Mouse (Mus musculus): ENCODE results near the gene Mthfsl. TPM values are rescaled to one million over a fixed set of nuclear protein-coding genes. Genes with fewer than 3 reads are reported as not detected.
"Not testable (repeated sequence)": the region's sequence is repeated elsewhere in the genome, so short reads cannot be mapped to it uniquely, and the experiment has no call there.

Mthfsl gene
- polyA plus RNA-seq (2015; fragmentation: Nextera tagmentation; extraction: Ambion mirVana): 42.8 and 46.0 TPM in 2 replicates

- not testable (repeated sequence) for H3K4me1 ChIP-seq (replicated peaks); H3K9me3 ChIP-seq; H3K36me3 ChIP-seq; H3K27me3 ChIP-seq
- Histone ChIP-seq H3K4me3 (replicated peaks) (peak within 1 kb of the TSS; percentile 34), H3K4me2 (replicated peaks) (peak within 1 kb of the TSS; percentile 46), H3K27ac (peak within 1 kb of the TSS; percentile 84), H3K9ac (replicated peaks) (peak within 1 kb of the TSS; percentile 51; the same call in 1 of the 2 replicates)
- peak; percentile 65 for ATAC-seq
- whole genome bisulfite sequencing: 24% methylated on average over 11 of the region's 12 CpGs
These were observed at the start of gene Mthfsl for GRCm38 (mm10) chr9:88719989-88720537. TSS of gene Mthfsl (minus strand) at chr9:88720296.

- H3K9ac ChIP-seq (replicated peaks); H3K9me3 ChIP-seq; H3K4me1 ChIP-seq (replicated peaks); H3K27ac ChIP-seq; H3K36me3 ChIP-seq; ATAC-seq; H3K4me3 ChIP-seq (replicated peaks); H3K4me2 ChIP-seq (replicated peaks); H3K27me3 ChIP-seq: not testable (repeated sequence)
- 80% methylated on average over 5 of the region's 5 CpGs for WGBS
These were observed 49.4 kb upstream of the Mthfsl start for GRCm38 (mm10) chr9:88769470-88769869.

GRCm38 (mm10) chr9:88746687-88747086 is 26.6 kb upstream of the Mthfsl start:
- H3K4me3 ChIP-seq (replicated peaks); ATAC-seq: not testable (repeated sequence)

GRCm38 (mm10) chr9:88746046-88746445 is 25.9 kb upstream of the Mthfsl start:
- not testable (repeated sequence) for H3K4me2 ChIP-seq (replicated peaks); H3K27ac ChIP-seq; H3K4me1 ChIP-seq (replicated peaks); ATAC-seq; H3K9me3 ChIP-seq; H3K9ac ChIP-seq (replicated peaks); H3K36me3 ChIP-seq; H3K27me3 ChIP-seq; H3K4me3 ChIP-seq (replicated peaks)
- 83% methylated on average over 1 of the region's 2 CpGs for WGBS

More at GRCm38 (mm10) chr9:88746687-88747086, 26.6 kb upstream of the Mthfsl start:
- H3K36me3 ChIP-seq; H3K27me3 ChIP-seq; H3K4me2 ChIP-seq (replicated peaks); H3K9me3 ChIP-seq; H3K27ac ChIP-seq; H3K9ac ChIP-seq (replicated peaks); H3K4me1 ChIP-seq (replicated peaks): not testable (repeated sequence)
- WGBS: 40% methylated on average over 1 of the region's 2 CpGs

- ATAC-seq; H3K9ac ChIP-seq (replicated peaks); H3K27me3 ChIP-seq; H3K4me1 ChIP-seq (replicated peaks); H3K9me3 ChIP-seq; H3K27ac ChIP-seq; H3K4me3 ChIP-seq (replicated peaks); H3K4me2 ChIP-seq (replicated peaks); H3K36me3 ChIP-seq: not testable (repeated sequence)
These were observed 15.2 kb upstream of the Mthfsl start for GRCm38 (mm10) chr9:88735289-88735688.

- not testable (repeated sequence) for H3K9ac ChIP-seq (replicated peaks); H3K9me3 ChIP-seq; H3K27ac ChIP-seq; H3K36me3 ChIP-seq; H3K4me3 ChIP-seq (replicated peaks); ATAC-seq; H3K4me2 ChIP-seq (replicated peaks); H3K27me3 ChIP-seq; H3K4me1 ChIP-seq (replicated peaks)
- 91% methylated on average over 1 of the region's 1 CpGs for WGBS
These were observed 13.1 kb upstream of the Mthfsl start for GRCm38 (mm10) chr9:88733182-88733581.

GRCm38 (mm10) chr9:88732334-88732733 is 12.2 kb upstream of the Mthfsl start:
- H3K4me2 ChIP-seq (replicated peaks); ATAC-seq; H3K9ac ChIP-seq (replicated peaks); H3K9me3 ChIP-seq; H3K36me3 ChIP-seq; H3K27ac ChIP-seq; H3K27me3 ChIP-seq; H3K4me3 ChIP-seq (replicated peaks); H3K4me1 ChIP-seq (replicated peaks): not testable (repeated sequence)
- WGBS: 84% methylated on average over 2 of the region's 3 CpGs

GRCm38 (mm10) chr9:88731728-88732127 is 11.6 kb upstream of the Mthfsl start, which contains the start of gene Bcl2a1d:
TSS of gene Bcl2a1d (minus strand) at chr9:88731914.
- 92% methylated on average over 5 of the region's 5 CpGs for WGBS
- not testable (repeated sequence) for H3K27ac ChIP-seq; H3K27me3 ChIP-seq; H3K4me1 ChIP-seq (replicated peaks); H3K9ac ChIP-seq (replicated peaks); H3K4me3 ChIP-seq (replicated peaks); H3K36me3 ChIP-seq; ATAC-seq; H3K9me3 ChIP-seq; H3K4me2 ChIP-seq (replicated peaks)

- not testable (repeated sequence) for H3K27ac ChIP-seq, H3K9me3 ChIP-seq, ATAC-seq
These were observed 8.2 kb upstream of the Mthfsl start for GRCm38 (mm10) chr9:88728311-88728710.

GRCm38 (mm10) chr9:88721628-88722027 is 1.5 kb upstream of the Mthfsl start:
- H3K36me3 ChIP-seq; H3K4me1 ChIP-seq (replicated peaks); ATAC-seq; H3K9me3 ChIP-seq; H3K4me2 ChIP-seq (replicated peaks); H3K27me3 ChIP-seq; H3K27ac ChIP-seq; H3K4me3 ChIP-seq (replicated peaks); H3K9ac ChIP-seq (replicated peaks): not testable (repeated sequence)

More at GRCm38 (mm10) chr9:88728311-88728710, 8.2 kb upstream of the Mthfsl start:
- H3K36me3 ChIP-seq; H3K4me3 ChIP-seq (replicated peaks); H3K9ac ChIP-seq (replicated peaks); H3K4me1 ChIP-seq (replicated peaks); H3K27me3 ChIP-seq; H3K4me2 ChIP-seq (replicated peaks): not testable (repeated sequence)

GRCm38 (mm10) chr9:88719073-88719921 is 799 bp downstream of the Mthfsl start:
- Histone ChIP-seq H3K9ac (replicated peaks) (peak overlapping the region; percentile 36; the same call in 1 of the 2 replicates), H3K4me3 (replicated peaks) (peak overlapping the region; percentile 34), H3K4me2 (replicated peaks) (peak overlapping the region; percentile 46), H3K27ac (peak overlapping the region; percentile 82)
- ATAC-seq: peak; percentile 95
- not testable (repeated sequence) for H3K4me1 ChIP-seq (replicated peaks); H3K36me3 ChIP-seq; H3K9me3 ChIP-seq; H3K27me3 ChIP-seq
- 8% methylated on average over 20 of the region's 46 CpGs for WGBS

- H3K4me3 ChIP-seq (replicated peaks): peak overlapping the region; percentile 34
- H3K4me2 ChIP-seq (replicated peaks): peak overlapping the region; percentile 46
- H3K27me3 ChIP-seq; H3K4me1 ChIP-seq (replicated peaks); H3K9me3 ChIP-seq; H3K9ac ChIP-seq (replicated peaks); H3K27ac ChIP-seq; H3K36me3 ChIP-seq; ATAC-seq: not testable (repeated sequence)
- 79% methylated on average over 5 of the region's 5 CpGs for WGBS
These were observed 1.5 kb downstream of the Mthfsl start for GRCm38 (mm10) chr9:88718593-88718992.
